Mouse (Mus musculus): ENCODE data around the gene Gm17660. TPM values are rescaled to one million over a fixed set of nuclear protein-coding genes. Genes with fewer than 3 reads are reported as not detected.

Gene Gm17660
- total and polyA plus RNA-seq, 3 experiments: not detected

GRCm38 (mm10) chr5:104113491-104114172 is 36.2 kb upstream of the Gm17660 start, which contains the start of gene Sparcl1:
Gene Sparcl1 (minus strand): TSS chr5:104113733.
- Histone ChIP-seq H3K79me2 (ENCODE audit: control insufficient read depth, insufficient read depth, low read length, poor library complexity) (no peaks in the 10 kb centered on the region), H3K4me3 (ENCODE audit: control insufficient read depth in 1 of 2, insufficient read depth in 1 of 2, low read depth in 2 of 2, low read length in 2 of 2) (no peak within 1 kb of the TSS)

GRCm38 (mm10) chr5:104112511-104112910 is 35.1 kb upstream of the Gm17660 start:
- H3K27ac ChIP-seq (ENCODE audit: control insufficient read depth, low read depth, low read length): no peak overlapping the region
- H3K4me3 ChIP-seq (ENCODE audit: control insufficient read depth in 1 of 2, insufficient read depth in 1 of 2, low read depth in 2 of 2, low read length in 2 of 2): no peak overlapping the region
- TF ChIP-seq MAZ (IDR thresholded peaks at IDR 0.05; ENCODE audit: low read depth, low read length) (no peak), E2F4 (IDR thresholded peaks at IDR 0.05; ENCODE audit: borderline replicate concordance, low read depth, low read length) (no peak), TBP (IDR thresholded peaks at IDR 0.05; ENCODE audit: low read depth, low read length) (no peak), POLR2AphosphoS5 (IDR thresholded peaks at IDR 0.05; ENCODE audit: borderline replicate concordance, low read depth, low read length) (no peak), KAT2A (conservative IDR thresholded peaks at IDR 0.05; ENCODE audit: low read depth, low read length) (no peak), NRF1 (IDR thresholded peaks at IDR 0.05; ENCODE audit: insufficient read depth, low read depth, low read length, poor library complexity, severe bottlenecking) (no peak), SMC3 (IDR thresholded peaks at IDR 0.05; ENCODE audit: low read depth, low read length) (no peak), ETS1 (IDR thresholded peaks at IDR 0.05; ENCODE audit: low read depth, low read length) (no peak), JUND (IDR thresholded peaks at IDR 0.05; ENCODE audit: low read depth, low read length) (no peak), MAX (IDR thresholded peaks at IDR 0.05; ENCODE audit: low read length) (no peak), ZKSCAN1 (IDR thresholded peaks at IDR 0.05; ENCODE audit: low read depth, low read length) (no peak), MAFK (IDR thresholded peaks at IDR 0.05; ENCODE audit: borderline replicate concordance, low read depth, low read length) (no peak), NELFE (IDR thresholded peaks at IDR 0.05; ENCODE audit: low read depth, low read length) (no peak), MEF2A (IDR thresholded peaks at IDR 0.05; ENCODE audit: extremely low read depth, insufficient replicate concordance, low read depth, low read length, poor library complexity, severe bottlenecking) (no peak), POLR2AphosphoS2 (IDR thresholded peaks at IDR 0.05; ENCODE audit: low read length) (no peak), EP300 (IDR thresholded peaks at IDR 0.05; ENCODE audit: low read depth in 1 of 2, low read length in 2 of 2) (no peak), UBTF (IDR thresholded peaks at IDR 0.05; ENCODE audit: borderline replicate concordance, insufficient read depth, low read depth, low read length) (no peak), GATA1 (IDR thresholded peaks at IDR 0.05; ENCODE audit: low read depth, low read length) (no peak), TAL1 (IDR thresholded peaks at IDR 0.05; ENCODE audit: low read length) (no peak)
- H3K4me1 ChIP-seq (ENCODE audit: control insufficient read depth in 1 of 2, insufficient read depth in 2 of 2, low read length in 2 of 2): no peaks in the 10 kb centered on the region
- H3K27me3 ChIP-seq (ENCODE audit: control insufficient read depth in 1 of 2, insufficient read depth in 2 of 2, low read length in 2 of 2): no peaks in the 10 kb centered on the region; a peak in 1 of 4 replicates
- H3K36me3 ChIP-seq (ENCODE audit: control insufficient read depth in 1 of 2, insufficient read depth in 2 of 2, low read length in 2 of 2): no peaks in the 10 kb centered on the region
- no peaks in the 10 kb centered on the region for H3K79me2 ChIP-seq (ENCODE audit: control insufficient read depth, insufficient read depth, low read length, poor library complexity)
- no peak overlapping the region for H3K9ac ChIP-seq (ENCODE audit: control insufficient read depth, low read depth, low read length, poor library complexity, severe bottlenecking)
- DNase-seq (ENCODE audit: low read depth, low spot score): no peak
- H3K9me3 ChIP-seq (replicated peaks; ENCODE audit: insufficient read depth, low read length): no peaks in the 10 kb centered on the region

More at GRCm38 (mm10) chr5:104113491-104114172, 36.2 kb upstream of the Gm17660 start, which contains the start of gene Sparcl1:
- Histone ChIP-seq H3K36me3 (ENCODE audit: control insufficient read depth in 1 of 2, insufficient read depth in 2 of 2, low read length in 2 of 2) (no peaks in the 10 kb centered on the region), H3K9ac (ENCODE audit: control insufficient read depth, low read depth, low read length, poor library complexity, severe bottlenecking) (no peak within 1 kb of the TSS), H3K27me3 (ENCODE audit: control insufficient read depth in 1 of 2, insufficient read depth in 2 of 2, low read length in 2 of 2) (no peaks in the 10 kb centered on the region; a peak in 1 of 4 replicates), H3K27ac (ENCODE audit: control insufficient read depth, low read depth, low read length) (no peak within 1 kb of the TSS), H3K4me1 (ENCODE audit: control insufficient read depth in 1 of 2, insufficient read depth in 2 of 2, low read length in 2 of 2) (no peaks in the 10 kb centered on the region), H3K9me3 (replicated peaks; ENCODE audit: insufficient read depth, low read length) (no peaks in the 10 kb centered on the region)
- TF ChIP-seq GABPA (IDR thresholded peaks at IDR 0.05; ENCODE audit: low read depth, low read length) (no peak), TAL1 (IDR thresholded peaks at IDR 0.05; ENCODE audit: low read length) (no peak), MYC (IDR thresholded peaks at IDR 0.05; ENCODE audit: low read depth, low read length) (no peak), USF2 (IDR thresholded peaks at IDR 0.05; ENCODE audit: borderline replicate concordance in 1 of 2, insufficient read depth in 1 of 2, low read depth in 1 of 2, low read length in 2 of 2) (no peak), NELFE (IDR thresholded peaks at IDR 0.05; ENCODE audit: low read depth, low read length) (no peak), MYB (IDR thresholded peaks at IDR 0.05; ENCODE audit: low read depth, low read length) (no peak), HCFC1 (IDR thresholded peaks at IDR 0.05; ENCODE audit: low read depth, low read length) (no peak), CHD1 (IDR thresholded peaks at IDR 0.05; ENCODE audit: low read depth, low read length) (no peak)
- no peak for DNase-seq (ENCODE audit: low read depth, low spot score)
